Mouse (Mus musculus): Measurements from ENCODE around the gene Gucd1. TPM values are rescaled to one million over a fixed set of nuclear protein-coding genes. Genes with fewer than 3 reads are reported as not detected.
A peak's percentile ranks its signal among the peaks of the same experiment; 100 is the strongest.
"Not testable (repeated sequence)": the region's sequence is repeated elsewhere in the genome, so short reads cannot be mapped to it uniquely, and the experiment has no call there.

The Gucd1 gene
- polyA plus RNA-seq, 1 experiment, result 124 TPM

- Histone ChIP-seq H3K27ac (ENCODE audit: insufficient read depth, low read depth, low read length) (no peak overlapping the region), H3K27me3 (replicated peaks; ENCODE audit: control insufficient read depth, insufficient read depth, low read length) (no peaks in the 10 kb centered on the region), H3K4me3 (ENCODE audit: insufficient read depth, low read depth, low read length) (no peak overlapping the region), H3K4me1 (ENCODE audit: control insufficient read depth, insufficient read depth, low read length) (no peaks in the 10 kb centered on the region), H3K36me3 (ENCODE audit: control insufficient read depth, insufficient read depth, low read length) (no peaks in the 10 kb centered on the region)
- 97% methylated on average over 12 of the region's 12 CpGs for WGBS
- TF ChIP-seq CTCF (conservative IDR thresholded peaks at IDR 0.05; ENCODE audit: insufficient read depth, insufficient read length, low read depth, low read length) (no peak), POLR2A (IDR thresholded peaks at IDR 0.05; ENCODE audit: low read depth, low read length) (no peak)
- DNase-seq, result no peak
Measured at GRCm38 (mm10) chr10:75352541-75352940, 165.2 kb downstream of the Gucd1 start.

GRCm38 (mm10) chr10:75350564-75350963 lies 167.2 kb downstream of the Gucd1 start:
- H3K4me1 ChIP-seq (ENCODE audit: control insufficient read depth, insufficient read depth, low read length), result no peaks in the 10 kb centered on the region
- no peaks in the 10 kb centered on the region for H3K27me3 ChIP-seq (replicated peaks; ENCODE audit: control insufficient read depth, insufficient read depth, low read length)
- TF ChIP-seq POLR2A (IDR thresholded peaks at IDR 0.05; ENCODE audit: low read depth, low read length) (no peak), CTCF (conservative IDR thresholded peaks at IDR 0.05; ENCODE audit: insufficient read depth, insufficient read length, low read depth, low read length) (no peak)
- no peaks in the 10 kb centered on the region for H3K36me3 ChIP-seq (ENCODE audit: control insufficient read depth, insufficient read depth, low read length)
- peak; percentile 28 for DNase-seq
- no peak overlapping the region for H3K4me3 ChIP-seq (ENCODE audit: insufficient read depth, low read depth, low read length)
- no peak overlapping the region for H3K27ac ChIP-seq (ENCODE audit: insufficient read depth, low read depth, low read length)
- 65% methylated on average over 5 of the region's 5 CpGs for WGBS

- TF ChIP-seq CTCF (conservative IDR thresholded peaks at IDR 0.05; ENCODE audit: insufficient read depth, insufficient read length, low read depth, low read length) (no peak), POLR2A (IDR thresholded peaks at IDR 0.05; ENCODE audit: low read depth, low read length) (no peak)
- 43% methylated on average over 2 of the region's 2 CpGs for WGBS
- Histone ChIP-seq H3K4me1 (ENCODE audit: control insufficient read depth, insufficient read depth, low read length) (no peaks in the 10 kb centered on the region), H3K27ac (ENCODE audit: insufficient read depth, low read depth, low read length) (no peak overlapping the region), H3K27me3 (replicated peaks; ENCODE audit: control insufficient read depth, insufficient read depth, low read length) (no peaks in the 10 kb centered on the region), H3K36me3 (ENCODE audit: control insufficient read depth, insufficient read depth, low read length) (no peaks in the 10 kb centered on the region), H3K4me3 (ENCODE audit: insufficient read depth, low read depth, low read length) (no peak overlapping the region)
- DNase-seq, result no peak
Measured at GRCm38 (mm10) chr10:75345265-75345664, 172.5 kb downstream of the Gucd1 start.

DNA sequence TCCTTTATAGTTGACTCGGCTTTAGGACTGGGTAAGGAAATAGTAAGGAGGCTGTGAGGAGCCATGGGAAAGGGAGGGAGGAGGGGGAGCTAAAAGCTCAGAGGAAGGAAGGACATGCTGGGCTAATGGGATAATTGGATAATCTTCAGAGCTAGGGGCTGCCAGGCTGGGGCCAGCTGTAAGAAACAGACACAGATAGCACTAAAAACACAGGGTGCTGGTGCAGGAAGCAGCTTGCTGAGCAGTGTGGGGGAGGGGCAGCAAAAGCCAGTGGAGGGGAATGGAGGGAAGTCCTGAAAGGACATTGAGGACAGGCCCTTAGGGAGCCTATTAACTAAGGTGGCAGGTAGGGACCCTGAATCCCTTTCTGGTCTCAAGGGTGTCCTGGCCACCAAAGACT lies 173.2 kb downstream of the Gucd1 start:
- 68% methylated on average over 1 of the region's 1 CpGs for WGBS
- not testable (repeated sequence) for H3K4me3 ChIP-seq (ENCODE audit: insufficient read depth, low read depth, low read length); DNase-seq; H3K36me3 ChIP-seq (ENCODE audit: control insufficient read depth, insufficient read depth, low read length); H3K27me3 ChIP-seq (replicated peaks; ENCODE audit: control insufficient read depth, insufficient read depth, low read length); H3K4me1 ChIP-seq (ENCODE audit: control insufficient read depth, insufficient read depth, low read length); H3K27ac ChIP-seq (ENCODE audit: insufficient read depth, low read depth, low read length)

DNA sequence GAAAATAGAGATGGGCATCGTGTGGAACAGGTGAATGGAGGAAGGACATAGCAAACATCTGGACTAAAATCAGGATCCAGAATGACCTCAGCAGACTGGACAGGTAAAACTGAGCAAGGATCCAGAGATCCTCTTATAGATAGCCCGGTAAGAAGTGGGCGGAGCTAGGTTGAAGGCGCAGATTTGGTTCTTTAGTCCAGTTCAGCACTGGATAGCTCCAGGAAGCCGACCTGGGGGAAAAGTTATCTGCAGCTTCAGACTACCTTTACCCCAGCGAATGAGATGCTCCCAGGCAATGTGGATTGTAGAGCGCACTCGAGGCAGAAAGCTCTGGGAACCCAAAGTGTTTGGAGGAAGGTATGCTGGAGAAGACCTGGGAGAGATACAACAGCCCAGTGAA lies 175.8 kb downstream of the Gucd1 start:
- Histone ChIP-seq H3K27me3 (replicated peaks; ENCODE audit: control insufficient read depth, insufficient read depth, low read length) (no peaks in the 10 kb centered on the region), H3K27ac (ENCODE audit: insufficient read depth, low read depth, low read length) (no peak overlapping the region), H3K4me1 (ENCODE audit: control insufficient read depth, insufficient read depth, low read length) (peaks cover 10% of the 10 kb centered on the region), H3K36me3 (ENCODE audit: control insufficient read depth, insufficient read depth, low read length) (no peaks in the 10 kb centered on the region), H3K4me3 (ENCODE audit: insufficient read depth, low read depth, low read length) (no peak overlapping the region)
- whole genome bisulfite sequencing, result 39% methylated on average over 8 of the region's 8 CpGs
- no peak for TF ChIP-seq CTCF (conservative IDR thresholded peaks at IDR 0.05; ENCODE audit: insufficient read depth, insufficient read length, low read depth, low read length)
- no peak for TF ChIP-seq POLR2A (IDR thresholded peaks at IDR 0.05; ENCODE audit: low read depth, low read length)
- DNase-seq, result no peak

DNA sequence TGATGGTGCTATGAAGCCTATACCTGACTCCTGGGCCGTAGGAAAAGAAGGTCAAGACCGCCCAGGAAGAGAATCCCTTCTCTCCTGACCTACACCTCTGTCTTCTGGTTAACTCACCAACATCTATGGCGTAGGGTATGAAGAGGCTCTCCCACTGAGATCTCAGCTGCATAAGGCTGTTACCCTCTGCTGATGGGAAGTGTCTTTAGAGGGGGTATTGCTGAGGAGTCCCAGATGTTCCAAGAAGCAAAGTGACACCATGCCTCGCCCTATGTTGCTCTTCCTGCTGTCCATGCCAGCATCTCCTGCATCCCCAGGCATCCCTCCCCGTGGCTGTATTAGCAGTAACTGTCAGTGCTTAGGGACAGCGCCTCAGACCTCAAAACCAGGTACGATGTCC lies 178.4 kb downstream of the Gucd1 start:
- no peak for TF ChIP-seq POLR2A (IDR thresholded peaks at IDR 0.05; ENCODE audit: low read depth, low read length)
- no peak for TF ChIP-seq CTCF (conservative IDR thresholded peaks at IDR 0.05; ENCODE audit: insufficient read depth, insufficient read length, low read depth, low read length)
- Histone ChIP-seq H3K27ac (ENCODE audit: insufficient read depth, low read depth, low read length) (no peak overlapping the region), H3K4me3 (ENCODE audit: insufficient read depth, low read depth, low read length) (no peak overlapping the region), H3K27me3 (replicated peaks; ENCODE audit: control insufficient read depth, insufficient read depth, low read length) (no peaks in the 10 kb centered on the region), H3K36me3 (ENCODE audit: control insufficient read depth, insufficient read depth, low read length) (no peaks in the 10 kb centered on the region), H3K4me1 (ENCODE audit: control insufficient read depth, insufficient read depth, low read length) (peaks cover 18% of the 10 kb centered on the region)
- DNase-seq, result no peak
- 89% methylated on average over 7 of the region's 7 CpGs for WGBS

- Histone ChIP-seq H3K27ac (ENCODE audit: insufficient read depth, low read depth, low read length) (no peak overlapping the region), H3K27me3 (replicated peaks; ENCODE audit: control insufficient read depth, insufficient read depth, low read length) (no peaks in the 10 kb centered on the region), H3K4me1 (ENCODE audit: control insufficient read depth, insufficient read depth, low read length) (peaks cover 18% of the 10 kb centered on the region), H3K36me3 (ENCODE audit: control insufficient read depth, insufficient read depth, low read length) (no peaks in the 10 kb centered on the region), H3K4me3 (ENCODE audit: insufficient read depth, low read depth, low read length) (no peak overlapping the region)
- WGBS, result 84% methylated on average over 5 of the region's 5 CpGs
- TF ChIP-seq CTCF (conservative IDR thresholded peaks at IDR 0.05; ENCODE audit: insufficient read depth, insufficient read length, low read depth, low read length) (no peak), POLR2A (IDR thresholded peaks at IDR 0.05; ENCODE audit: low read depth, low read length) (no peak)
- no peak for DNase-seq
Measured at GRCm38 (mm10) chr10:75338852-75339251, 178.9 kb downstream of the Gucd1 start.

GRCm38 (mm10) chr10:75337231-75337630 lies 180.5 kb downstream of the Gucd1 start:
- H3K27me3 ChIP-seq (replicated peaks; ENCODE audit: control insufficient read depth, insufficient read depth, low read length), result no peaks in the 10 kb centered on the region
- TF ChIP-seq POLR2A (IDR thresholded peaks at IDR 0.05; ENCODE audit: low read depth, low read length), result no peak
- no peak for TF ChIP-seq CTCF (conservative IDR thresholded peaks at IDR 0.05; ENCODE audit: insufficient read depth, insufficient read length, low read depth, low read length)
- no peak overlapping the region for H3K27ac ChIP-seq (ENCODE audit: insufficient read depth, low read depth, low read length)
- peaks cover 18% of the 10 kb centered on the region for H3K4me1 ChIP-seq (ENCODE audit: control insufficient read depth, insufficient read depth, low read length)
- peak; percentile 81 for DNase-seq
- H3K36me3 ChIP-seq (ENCODE audit: control insufficient read depth, insufficient read depth, low read length), result no peaks in the 10 kb centered on the region
- 39% methylated on average over 10 of the region's 10 CpGs for WGBS
- no peak overlapping the region for H3K4me3 ChIP-seq (ENCODE audit: insufficient read depth, low read depth, low read length)
